Mouse (Mus musculus) erythroid progenitor cell, adult 5-6 weeks (primary cell): ENCODE measurements around the gene Emc10. TPM values are rescaled to one million over a fixed set of nuclear protein-coding genes. Genes with fewer than 3 reads are reported as not detected.

Source experiments
- ATAC-seq: replicated peaks from 2 replicates; pipeline ENCODE4 v1.8.0; 2016; ENCODE audit warnings: moderate number of reproducible peaks, mild to moderate bottlenecking, moderate TSS enrichment, inconsistent platforms; ENCODE audit not compliant: poor library complexity, low FRiP score, severe bottlenecking
- total RNA-seq, 2 experiments: library from RNA; stranded (forward) in 1 of 2; stranded (reverse) in 1 of 2; fragments of 150-400 nt in 1 of 2; fragments of 186-747, 209-891 nt in 1 of 2; gene quantifications; 2 replicates each; pipeline versions ENCODE4 v1.2.3 to v1.2.4; 2015 to 2017; ENCODE audit warnings: low replicate concordance in 2 of 2

The Emc10 gene
- total RNA-seq, 2 experiments from 2014 or later: 43.7 to 81.7 TPM

DNA sequence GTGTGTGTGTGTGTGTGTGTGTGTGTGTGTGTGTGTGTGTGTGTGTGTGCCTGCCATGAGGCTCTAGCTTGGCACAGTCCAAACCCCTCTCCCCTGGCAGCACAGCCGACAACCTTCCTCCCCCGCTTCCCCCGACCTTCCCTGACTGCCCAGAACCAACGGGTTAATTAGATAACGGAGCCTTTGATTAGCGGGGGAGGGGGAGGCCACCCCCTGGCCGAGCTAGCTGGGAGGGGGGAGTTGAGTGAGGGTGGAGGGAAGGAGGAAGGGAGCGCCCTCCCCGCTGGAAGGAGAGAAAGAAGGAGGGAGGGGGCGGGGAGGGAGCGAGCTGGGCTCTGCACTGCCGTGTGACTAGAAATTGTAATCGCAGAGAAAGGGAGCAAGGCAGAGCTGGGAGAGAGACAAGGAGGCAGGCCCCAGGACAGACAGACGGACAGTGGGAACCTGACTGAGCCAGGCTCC lies 54.6 kb downstream of the Emc10 start:
- no peak for ATAC-seq

DNA sequence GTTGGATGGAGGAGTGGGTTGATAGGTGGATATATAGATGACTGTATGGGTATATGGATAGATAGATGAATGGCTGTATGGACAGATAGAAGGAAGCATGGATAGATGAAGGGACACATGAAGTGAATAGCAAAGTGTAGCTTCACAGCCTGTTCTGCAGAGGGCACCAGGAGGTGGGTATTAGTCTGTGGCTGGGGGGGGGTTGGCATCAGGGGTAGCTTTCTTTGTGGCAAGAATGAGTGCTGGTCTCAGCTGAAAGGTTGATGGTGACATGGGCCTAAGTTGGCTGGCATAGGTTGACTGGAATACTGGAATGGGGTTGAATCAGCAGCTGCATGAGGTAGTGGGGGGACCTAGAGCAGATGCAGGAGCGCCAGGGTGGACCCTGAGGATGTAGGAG lies 55.1 kb downstream of the Emc10 start:
- ATAC-seq: no peak

GRCm38 (mm10) chr7:44440479-44440878 lies 55.9 kb downstream of the Emc10 start:
- ATAC-seq: no peak

Other genes starting within 250 kb of the Emc10 start
- gene 1700028J19Rik, start 249.8 kb downstream of the Emc10 start, total RNA-seq (2015; ENCODE audit: low replicate concordance): not detected in 2 replicates
- gene 1700028J19Rik, start 249.8 kb downstream of the Emc10 start, total RNA-seq (2017; ENCODE audit: low replicate concordance): 0.90 and 2.2 TPM in 2 replicates
- 16.6 and 17.6 TPM in 2 replicates for gene 2410002F23Rik, start 249.8 kb downstream of the Emc10 start, total RNA-seq (2015; ENCODE audit: low replicate concordance)
- gene 2410002F23Rik, start 249.8 kb downstream of the Emc10 start, total RNA-seq (2017; ENCODE audit: low replicate concordance): 9.2 and 11.4 TPM in 2 replicates
- not detected in 2 replicates for gene Acp4, start 239.2 kb downstream of the Emc10 start, total RNA-seq (2015; ENCODE audit: low replicate concordance)
- not detected in 2 replicates for gene Acp4, start 239.2 kb downstream of the Emc10 start, total RNA-seq (2017; ENCODE audit: low replicate concordance)
- gene Gm15517, start 235.1 kb downstream of the Emc10 start, total RNA-seq (2015; ENCODE audit: low replicate concordance): not detected in 2 replicates
- not detected in 2 replicates for gene Gm15517, start 235.1 kb downstream of the Emc10 start, total RNA-seq (2017; ENCODE audit: low replicate concordance)
- gene Clec11a, start 189.6 kb downstream of the Emc10 start, total RNA-seq (2015; ENCODE audit: low replicate concordance): 2.5 TPM in 1 of 2 replicates, not detected in the other
- not detected in 2 replicates for gene Clec11a, start 189.6 kb downstream of the Emc10 start, total RNA-seq (2017; ENCODE audit: low replicate concordance)
- not detected in 2 replicates for gene Shank1, start 186.3 kb downstream of the Emc10 start, total RNA-seq (2015; ENCODE audit: low replicate concordance)
- under 0.01 and 0.23 TPM in 2 replicates for gene Shank1, start 186.3 kb downstream of the Emc10 start, total RNA-seq (2017; ENCODE audit: low replicate concordance)
- not detected in 2 replicates for gene Syt3, start 112.4 kb downstream of the Emc10 start, total RNA-seq (2015; ENCODE audit: low replicate concordance)
- not detected in 2 replicates for gene Syt3, start 112.4 kb downstream of the Emc10 start, total RNA-seq (2017; ENCODE audit: low replicate concordance)
- not detected in 2 replicates for gene 1700008O03Rik, start 110.7 kb downstream of the Emc10 start, total RNA-seq (2015; ENCODE audit: low replicate concordance)
- not detected in 2 replicates for gene 1700008O03Rik, start 110.7 kb downstream of the Emc10 start, total RNA-seq (2017; ENCODE audit: low replicate concordance)
- not detected in 2 replicates for gene Lrrc4b, start 67.5 kb downstream of the Emc10 start, total RNA-seq (2015; ENCODE audit: low replicate concordance)
- not detected in 2 replicates for gene Lrrc4b, start 67.5 kb downstream of the Emc10 start, total RNA-seq (2017; ENCODE audit: low replicate concordance)
- gene Aspdh, start 31.1 kb downstream of the Emc10 start, total RNA-seq (2015; ENCODE audit: low replicate concordance): not detected in 2 replicates
- 1.4 TPM in 1 of 2 replicates, not detected in the other for gene Aspdh, start 31.1 kb downstream of the Emc10 start, total RNA-seq (2017; ENCODE audit: low replicate concordance)
- 130 and 183 TPM in 2 replicates for gene Josd2, start 28.5 kb downstream of the Emc10 start, total RNA-seq (2015; ENCODE audit: low replicate concordance)
- 122 and 124 TPM in 2 replicates for gene Josd2, start 28.5 kb downstream of the Emc10 start, total RNA-seq (2017; ENCODE audit: low replicate concordance)
- gene Fam71e1, start 52 bp upstream of the Emc10 start, total RNA-seq (2015; ENCODE audit: low replicate concordance): not detected in 2 replicates
- gene Fam71e1, start 52 bp upstream of the Emc10 start, total RNA-seq (2017; ENCODE audit: low replicate concordance): not detected in 2 replicates
- 1.3 TPM in 1 of 2 replicates, not detected in the other for gene Mybpc2, start 28.1 kb upstream of the Emc10 start, total RNA-seq (2015; ENCODE audit: low replicate concordance)
- gene Mybpc2, start 28.1 kb upstream of the Emc10 start, total RNA-seq (2017; ENCODE audit: low replicate concordance): not detected in 2 replicates
- gene Spib, start 35.5 kb upstream of the Emc10 start, total RNA-seq (2015; ENCODE audit: low replicate concordance): 24.3 and 27.0 TPM in 2 replicates
- 15.3 and 17.3 TPM in 2 replicates for gene Spib, start 35.5 kb upstream of the Emc10 start, total RNA-seq (2017; ENCODE audit: low replicate concordance)
- gene Pold1, start 52.3 kb upstream of the Emc10 start, total RNA-seq (2015; ENCODE audit: low replicate concordance): 62.9 and 75.7 TPM in 2 replicates
- 39.6 and 53.8 TPM in 2 replicates for gene Pold1, start 52.3 kb upstream of the Emc10 start, total RNA-seq (2017; ENCODE audit: low replicate concordance)
- gene Nr1h2, start 57.4 kb upstream of the Emc10 start, total RNA-seq (2015; ENCODE audit: low replicate concordance): 57.3 and 105 TPM in 2 replicates
- gene Nr1h2, start 57.4 kb upstream of the Emc10 start, total RNA-seq (2017; ENCODE audit: low replicate concordance): 59.3 and 81.4 TPM in 2 replicates
- gene Napsa, start 75.9 kb upstream of the Emc10 start, total RNA-seq (2015; ENCODE audit: low replicate concordance): 55.5 and 84.3 TPM in 2 replicates
- gene Napsa, start 75.9 kb upstream of the Emc10 start, total RNA-seq (2017; ENCODE audit: low replicate concordance): 12.2 and 12.7 TPM in 2 replicates
- gene Kcnc3, start 94.1 kb upstream of the Emc10 start, total RNA-seq (2015; ENCODE audit: low replicate concordance): not detected in 2 replicates
- gene Kcnc3, start 94.1 kb upstream of the Emc10 start, total RNA-seq (2017; ENCODE audit: low replicate concordance): not detected in 2 replicates
- gene Myh14, start 174.3 kb upstream of the Emc10 start, total RNA-seq (2015; ENCODE audit: low replicate concordance): not detected in 2 replicates
- gene Myh14, start 174.3 kb upstream of the Emc10 start, total RNA-seq (2017; ENCODE audit: low replicate concordance): 0.08 TPM in 1 of 2 replicates, not detected in the other
- gene Izumo2, start 212.2 kb upstream of the Emc10 start, total RNA-seq (2015; ENCODE audit: low replicate concordance): not detected in 2 replicates
- not detected in 2 replicates for gene Izumo2, start 212.2 kb upstream of the Emc10 start, total RNA-seq (2017; ENCODE audit: low replicate concordance)